Mouse (Mus musculus) intestine, embryonic 14.5 days (tissue): ENCODE data around the gene Arhgap11a. TPM values are rescaled to one million over a fixed set of nuclear protein-coding genes. Genes with fewer than 3 reads are reported as not detected.

Experiments
- polyA plus RNA-seq: library from polyadenylated mRNA; unstranded; fragments of >200 nt; fragmentation: Nextera tagmentation; extraction: Ambion mirVana; gene quantifications from 2 replicates; pipeline ENCODE4 v1.2.1, GENCODE M21; 2014

The Arhgap11a gene
- polyA plus RNA-seq, 1 experiment from 2014 or later = 5.2 TPM

Other genes with a start within 250 kb of the Arhgap11a start
- gene Grem1, start 90.0 kb downstream of the Arhgap11a start, polyA plus RNA-seq = 9.5 and 11.5 TPM in 2 replicates
- 17.5 and 18.0 TPM in 2 replicates for gene Scg5, start 19.5 kb downstream of the Arhgap11a start, polyA plus RNA-seq
- 0.60 and 0.70 TPM in 2 replicates for gene Gjd2, start 165.0 kb upstream of the Arhgap11a start, polyA plus RNA-seq
- 36.1 and 39.6 TPM in 2 replicates for gene Actc1, start 204.9 kb upstream of the Arhgap11a start, polyA plus RNA-seq